Mouse (Mus musculus): ENCODE results near the gene L3mbtl3. TPM values are rescaled to one million over a fixed set of nuclear protein-coding genes. Genes with fewer than 3 reads are reported as not detected.

Gene L3mbtl3
- total and polyA plus RNA-seq, 3 experiments = 1.8 to 3.5 TPM; not detected in 1

Other genes with a start within 250 kb of the L3mbtl3 start
- gene Samd3, start 146.3 kb downstream of the L3mbtl3 start, total RNA-seq (2012; rRNA removed) = not detected in 2 replicates
- gene Samd3, start 146.3 kb downstream of the L3mbtl3 start, polyA plus RNA-seq (2012; ENCODE audit: insufficient read depth in 1 of 2, insufficient read length in 2 of 2, low read depth in 1 of 2, low replicate concordance in 2 of 2, missing spikeins in 1 of 2) = not detected

All from MEL (cell line).